Mouse (Mus musculus) testis, adult 2 months (tissue): ENCODE results near the gene Zfp366.

Source experiments
- CTCF ChIP-seq: fragments of 200-500 bp; IDR thresholded peaks from 2 replicates; pipeline ENCODE4 v1.5.1; 2012; ENCODE audit warnings: low read depth, mild to moderate bottlenecking, inconsistent platforms, low read length, moderate library complexity; ENCODE audit not compliant: control insufficient read depth, insufficient read depth, insufficient replicate concordance
- POLR2A ChIP-seq: fragments of 200-500 bp; IDR thresholded peaks from 2 replicates; pipeline ENCODE4 v1.6.1; 2012; ENCODE audit warnings: low read depth, mild to moderate bottlenecking, inconsistent platforms, low read length, moderate library complexity; ENCODE audit not compliant: control insufficient read depth

GRCm38 (mm10) chr13:99259502-99260174 is 75.0 kb downstream of the Zfp366 start:
- TF ChIP-seq POLR2A (no peak), CTCF (no peak)
